Comparison of ENCODE assay signal across 18 mouse cellular contexts in genomic region chr16:4406706-4407105, GRCm38 (mm10). TPM values are rescaled to one million over a fixed set of nuclear protein-coding genes. Genes with fewer than 3 reads are reported as not detected.
DNase-seq lines count a peak whose midpoint lies in the region; ATAC-seq and TF ChIP-seq lines count a peak whose summit lies in the region.
"Had no signal": no experiment of that assay in that cellular context is flagged by ENCODE, and none has a peak within 500 bp of the region (broad histone marks: within the 10 kb centered on the region; RNA-seq: fewer than 3 reads in every experiment).

No protein-coding gene starts in this region.

- no peak overlapping the region for H3K27ac ChIP-seq in kidney, embryonic 14.5 days (ENCODE audit: low read depth, low read length)
- H3K27ac ChIP-seq: embryonic facial prominence, embryonic 12.5 days; liver, embryonic 13.5 days had no signal

- TF ChIP-seq CTCF in lung, adult 2 months (IDR thresholded peaks at IDR 0.05; ENCODE audit: insufficient read depth, low read length), result no peak

- H3K4me3 ChIP-seq in kidney, embryonic 14.5 days (ENCODE audit: low read length), result no peak overlapping the region
- H3K4me3 ChIP-seq in lung, adult 2 months (replicated peaks; ENCODE audit: extremely low read depth, low read depth, low read length), result no peak overlapping the region
- H3K4me3 ChIP-seq: embryonic facial prominence, embryonic 12.5 days; liver, embryonic 13.5 days had no signal

- no peak for TF ChIP-seq POLR2A in lung, adult 2 months (IDR thresholded peaks at IDR 0.05; ENCODE audit: borderline replicate concordance, extremely low read depth, low read depth, low read length)

- DNase-seq in adrenal gland, adult 2 months, result peak; percentile 48
- no peak for DNase-seq in adrenal gland, postnatal 10 days
- DNase-seq in kidney, adult 18-20 months, result peak; percentile 41
- peak; percentile 58 for DNase-seq in lung, postnatal 14 days
- no peak for DNase-seq in lung, adult 2 months
- DNase-seq in testis, postnatal 10 days (ENCODE audit: low spot score), result peak; percentile 56
- no peak for DNase-seq in layer of hippocampus, adult 18-20 months (ENCODE audit: low spot score in 2 of 2)
- DNase-seq: cerebellum, adult 9-11 months; gastrocnemius, postnatal 36 days; heart, postnatal 10 days; liver, embryonic 13.5 days; thymus, postnatal 36 days had no signal

- ATAC-seq in kidney, embryonic 14.5 days (ENCODE audit: low FRiP score, low TSS enrichment), result no peak
- ATAC-seq: CD4-positive, CD25-positive, alpha-beta regulatory T cell, adult 4 months; forebrain, embryonic 14.5 days; Patski had no signal

- no peaks in the 10 kb centered on the region for H3K9me3 ChIP-seq in kidney, embryonic 14.5 days (ENCODE audit: control insufficient read depth, low read length)
- H3K9me3 ChIP-seq: embryonic facial prominence, embryonic 12.5 days; liver, embryonic 13.5 days had no signal

- H3K9ac ChIP-seq in kidney, embryonic 14.5 days (ENCODE audit: low read depth, low read length), result no peak overlapping the region
- H3K9ac ChIP-seq: embryonic facial prominence, embryonic 12.5 days; liver, embryonic 13.5 days had no signal

- H3K4me2 ChIP-seq in kidney, embryonic 14.5 days (replicated peaks; ENCODE audit: low read depth, low read length), result no peak overlapping the region
- H3K4me2 ChIP-seq: embryonic facial prominence, embryonic 12.5 days; heart, embryonic 11.5 days; liver, embryonic 13.5 days had no signal

- 64% methylated on average over 4 of the region's 4 CpGs for WGBS in kidney, embryonic 14.5 days
- 58% methylated on average over 4 of the region's 4 CpGs for WGBS in lung, adult 2 months

- H3K27me3 ChIP-seq in kidney, embryonic 14.5 days (ENCODE audit: control insufficient read depth, insufficient read depth, low read length), result no peaks in the 10 kb centered on the region
- H3K27me3 ChIP-seq: embryonic facial prominence, embryonic 12.5 days; liver, embryonic 13.5 days; Patski had no signal

- no peaks in the 10 kb centered on the region for H3K36me3 ChIP-seq in kidney, embryonic 14.5 days (ENCODE audit: control insufficient read depth, insufficient read depth, low read length)
- H3K36me3 ChIP-seq: embryonic facial prominence, embryonic 12.5 days; liver, embryonic 13.5 days had no signal

- 0 out of 2 replicates have a peak, but pooled peaks cover 6% of the 10 kb centered on the region for H3K4me1 ChIP-seq in kidney, embryonic 14.5 days (ENCODE audit: control insufficient read depth, insufficient read depth, low read length)
- H3K4me1 ChIP-seq in lung, adult 2 months (ENCODE audit: control insufficient read depth, insufficient read depth, low read length), result peaks cover 21% of the 10 kb centered on the region

RNA-seq across cellular contexts. Expression of gene Adcy9, which starts 13.6 kb away (rescaled TPM):
- 10 to 100 TPM; 43.2 to 50.9 TPM for total RNA-seq in adrenal gland, adult 2 months (2021)
- 38.2 and 56.7 TPM in 2 replicates for polyA plus RNA-seq in adrenal gland, adult 2 months (2012; rRNA removed)
- total RNA-seq in adrenal gland, postnatal 10 days (2021), result 10 to 100 TPM; 31.4 to 36.2 TPM
- 1.1 and 1.3 TPM in 2 replicates for polyA plus RNA-seq in kidney, embryonic 14.5 days (2014; fragmentation: Nextera tagmentation; extraction: Ambion mirVana)
- polyA plus RNA-seq in lung, adult 2 months (2012; rRNA removed), result 19.8 and 20.8 TPM in 2 replicates
- total RNA-seq in layer of hippocampus, adult 18-20 months (2021), result 100 to 1,000 TPM in 1 of 2 experiments, 10 to 100 TPM in 1; 99.4 to 106 TPM

Comparison
In these comparisons a context has a peak if more than half of its experiments do, and no peak if none do; other contexts are left out.
1. DNase-seq: peak in adrenal gland, adult 2 months (single experiment), kidney, adult 18-20 months (single experiment), lung, postnatal 14 days (single experiment) and testis, postnatal 10 days (single experiment); none in adrenal gland, postnatal 10 days (single experiment), lung, adult 2 months (single experiment) and layer of hippocampus, adult 18-20 months (0 of 2).